Mouse (Mus musculus) c-Kit-negative CD71-positive TER-119-positive erythroid progenitor cells, embryonic 14.5 days (primary cell): Measurements from ENCODE around the gene Pstpip1.
A peak's percentile ranks its signal among the peaks of the same experiment; 100 is the strongest.

Experiments used
- DNase-seq: peaks from one replicate; pipeline ENCODE4 v3.0.0-alpha.2; 2013; ENCODE audit warnings: low read depth, low spot score

The Pstpip1 gene

GRCm38 (mm10) chr9:56089778-56090520, at the start of gene Pstpip1:
Gene Pstpip1 (plus strand): TSS chr9:56089962.
- no peak for DNase-seq

GRCm38 (mm10) chr9:56041372-56042180, 48.2 kb upstream of the Pstpip1 start, which contains the start of gene Rcn2:
Gene Rcn2 (plus strand): TSS chr9:56041845.
- peak; percentile 83 for DNase-seq

GRCm38 (mm10) chr9:56042181-56042621, 47.6 kb upstream of the Pstpip1 start:
- no peak for DNase-seq

- DNase-seq = no peak
Observed at GRCm38 (mm10) chr9:56053796-56054195, 36.0 kb upstream of the Pstpip1 start.

GRCm38 (mm10) chr9:56056147-56056546, 33.6 kb upstream of the Pstpip1 start:
- no peak for DNase-seq

GRCm38 (mm10) chr9:56062336-56062735, 27.4 kb upstream of the Pstpip1 start:
- DNase-seq = no peak

- DNase-seq = no peak
Observed at GRCm38 (mm10) chr9:56065011-56065410, 24.8 kb upstream of the Pstpip1 start.

- DNase-seq = no peak
Observed at GRCm38 (mm10) chr9:56067964-56068363, 21.8 kb upstream of the Pstpip1 start.

GRCm38 (mm10) chr9:56068630-56069029, 21.1 kb upstream of the Pstpip1 start:
- no peak for DNase-seq

GRCm38 (mm10) chr9:56072861-56073260, 16.9 kb upstream of the Pstpip1 start:
- DNase-seq = no peak

- DNase-seq = no peak
Observed at GRCm38 (mm10) chr9:56074863-56075262, 14.9 kb upstream of the Pstpip1 start.

- peak; percentile 43 for DNase-seq
Observed at GRCm38 (mm10) chr9:56075264-56075663, 14.5 kb upstream of the Pstpip1 start.

- no peak for DNase-seq
Observed at GRCm38 (mm10) chr9:56075901-56076620, 13.7 kb upstream of the Pstpip1 start.

- DNase-seq = no peak
Observed at GRCm38 (mm10) chr9:56079587-56079986, 10.2 kb upstream of the Pstpip1 start.

- DNase-seq = no peak
Observed at GRCm38 (mm10) chr9:56086524-56086923, 3.2 kb upstream of the Pstpip1 start.

- no peak for DNase-seq
Observed at GRCm38 (mm10) chr9:56090546-56091225, 924 bp downstream of the Pstpip1 start.

GRCm38 (mm10) chr9:56092102-56092501, 2.3 kb downstream of the Pstpip1 start:
- DNase-seq = no peak

GRCm38 (mm10) chr9:56097584-56098298, 8.0 kb downstream of the Pstpip1 start:
- DNase-seq = no peak

GRCm38 (mm10) chr9:56100041-56100522, 10.3 kb downstream of the Pstpip1 start:
- DNase-seq = no peak

- no peak for DNase-seq
Observed at GRCm38 (mm10) chr9:56101022-56101421, 11.3 kb downstream of the Pstpip1 start.

GRCm38 (mm10) chr9:56104921-56105320, 15.2 kb downstream of the Pstpip1 start:
- DNase-seq = no peak
